Mouse (Mus musculus): ENCODE data around the gene Krt14. TPM values are rescaled to one million over a fixed set of nuclear protein-coding genes. Genes with fewer than 3 reads are reported as not detected.
A peak's percentile ranks its signal among the peaks of the same experiment; 100 is the strongest.

The Krt14 gene
- polyA plus RNA-seq, 1 experiment from 2014 or later: 1.9 TPM

GRCm38 (mm10) chr11:100192992-100193391 is 14.4 kb downstream of the Krt14 start, which contains the start of gene Krt9:
Gene Krt9 (minus strand): TSS chr11:100193246.
- H3K27me3 ChIP-seq (ENCODE audit: insufficient read depth, poor library complexity, severe bottlenecking): no peaks in the 10 kb centered on the region
- H3K36me3 ChIP-seq: no peaks in the 10 kb centered on the region
- H3K4me1 ChIP-seq (replicated peaks): peaks cover 5% of the 10 kb centered on the region; the same call in 1 of the 2 replicates
- no peak within 1 kb of the TSS for H3K27ac ChIP-seq
- WGBS: 58% methylated on average over 9 of the region's 9 CpGs
- H3K9me3 ChIP-seq: no peaks in the 10 kb centered on the region
- DNase-seq (ENCODE audit: low spot score): no peak
- no peak within 1 kb of the TSS for H3K4me3 ChIP-seq

DNA sequence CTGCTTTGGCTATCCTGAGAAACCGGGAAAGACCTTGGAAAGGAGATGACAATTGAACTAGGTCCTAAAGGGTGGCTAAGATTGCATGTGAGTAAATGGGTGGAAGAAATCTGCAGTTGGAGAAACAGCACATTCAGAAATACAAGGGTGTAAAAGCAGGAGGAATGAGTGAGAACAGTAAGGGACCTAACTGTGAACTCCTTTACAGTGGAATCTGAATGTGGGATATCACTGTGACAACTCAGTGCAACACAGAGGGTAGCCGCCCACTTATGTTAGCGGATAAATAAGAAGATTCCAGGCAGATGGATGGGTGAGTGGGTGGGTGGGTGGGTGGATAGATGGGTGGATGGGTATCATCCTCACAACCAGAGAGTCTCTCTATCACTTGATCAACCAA is 15.5 kb downstream of the Krt14 start:
- no peaks in the 10 kb centered on the region for H3K9me3 ChIP-seq
- 97% methylated on average over 3 of the region's 3 CpGs for WGBS

DNA sequence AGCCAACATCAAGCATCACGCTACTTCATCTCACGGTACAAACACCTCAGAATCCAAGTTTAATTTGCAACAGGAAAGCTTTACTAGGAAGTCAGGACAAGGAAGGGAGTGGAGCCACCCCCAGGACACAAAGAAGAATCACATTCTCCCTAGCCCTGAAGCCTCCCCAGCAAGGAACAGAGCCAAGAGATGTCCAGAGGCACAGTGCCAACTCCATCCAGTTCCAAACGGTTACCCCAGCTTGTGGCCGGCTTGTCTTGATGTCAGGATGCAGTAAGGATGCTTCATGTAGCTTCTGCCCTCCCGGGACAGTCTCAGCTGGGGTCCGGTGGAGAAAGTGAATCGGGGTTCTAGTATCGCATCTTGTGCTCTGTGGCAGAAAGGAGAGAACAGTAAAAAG is 20.6 kb downstream of the Krt14 start:
- Histone ChIP-seq H3K4me3 (no peak overlapping the region), H3K27ac (no peak overlapping the region), H3K27me3 (ENCODE audit: insufficient read depth, poor library complexity, severe bottlenecking) (no peaks in the 10 kb centered on the region), H3K4me1 (replicated peaks) (no peaks in the 10 kb centered on the region), H3K36me3 (no peaks in the 10 kb centered on the region), H3K9me3 (no peaks in the 10 kb centered on the region)
- no peak for DNase-seq (ENCODE audit: low spot score)
- 86% methylated on average over 8 of the region's 8 CpGs for WGBS

More for the DNA sequence above, 15.5 kb downstream of the Krt14 start:
- no peaks in the 10 kb centered on the region for H3K27me3 ChIP-seq (ENCODE audit: insufficient read depth, poor library complexity, severe bottlenecking)
- H3K4me1 ChIP-seq (replicated peaks): peaks cover 5% of the 10 kb centered on the region; the same call in 1 of the 2 replicates
- DNase-seq (ENCODE audit: low spot score): no peak
- no peaks in the 10 kb centered on the region for H3K36me3 ChIP-seq
- no peak overlapping the region for H3K4me3 ChIP-seq
- H3K27ac ChIP-seq: no peak overlapping the region

GRCm38 (mm10) chr11:100181725-100182124 is 25.6 kb downstream of the Krt14 start:
- DNase-seq (ENCODE audit: low spot score): no peak
- Histone ChIP-seq H3K9me3 (no peaks in the 10 kb centered on the region), H3K36me3 (no peaks in the 10 kb centered on the region), H3K4me1 (replicated peaks) (no peaks in the 10 kb centered on the region), H3K4me3 (no peak overlapping the region), H3K27me3 (ENCODE audit: insufficient read depth, poor library complexity, severe bottlenecking) (no peaks in the 10 kb centered on the region), H3K27ac (no peak overlapping the region)
- WGBS: 86% methylated on average over 7 of the region's 7 CpGs

DNA sequence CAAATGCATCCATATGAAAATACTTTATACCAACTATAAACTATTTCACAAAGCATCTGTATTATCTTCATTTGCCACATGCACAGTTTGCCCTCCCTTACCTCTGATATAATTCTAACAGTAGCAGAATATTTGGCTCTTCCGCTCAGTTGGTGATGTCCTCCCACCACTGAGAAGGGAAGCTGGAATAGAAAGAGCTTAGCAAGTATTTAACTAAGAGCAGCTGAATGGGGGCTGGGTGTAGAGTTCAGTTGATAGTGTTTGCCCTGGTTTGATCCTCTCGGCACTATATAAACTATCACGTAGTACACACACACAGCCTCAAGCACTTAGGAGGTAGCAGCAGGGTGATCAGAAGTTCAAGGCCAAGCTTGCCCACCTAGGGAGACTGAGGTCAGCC is 28.1 kb downstream of the Krt14 start:
- H3K36me3 ChIP-seq: no peaks in the 10 kb centered on the region
- H3K4me3 ChIP-seq: no peak overlapping the region
- WGBS: 78% methylated on average over 3 of the region's 3 CpGs
- no peaks in the 10 kb centered on the region for H3K9me3 ChIP-seq
- no peak for DNase-seq (ENCODE audit: low spot score)
- no peaks in the 10 kb centered on the region for H3K4me1 ChIP-seq (replicated peaks)
- H3K27me3 ChIP-seq (ENCODE audit: insufficient read depth, poor library complexity, severe bottlenecking): no peaks in the 10 kb centered on the region
- H3K27ac ChIP-seq: no peak overlapping the region

DNA sequence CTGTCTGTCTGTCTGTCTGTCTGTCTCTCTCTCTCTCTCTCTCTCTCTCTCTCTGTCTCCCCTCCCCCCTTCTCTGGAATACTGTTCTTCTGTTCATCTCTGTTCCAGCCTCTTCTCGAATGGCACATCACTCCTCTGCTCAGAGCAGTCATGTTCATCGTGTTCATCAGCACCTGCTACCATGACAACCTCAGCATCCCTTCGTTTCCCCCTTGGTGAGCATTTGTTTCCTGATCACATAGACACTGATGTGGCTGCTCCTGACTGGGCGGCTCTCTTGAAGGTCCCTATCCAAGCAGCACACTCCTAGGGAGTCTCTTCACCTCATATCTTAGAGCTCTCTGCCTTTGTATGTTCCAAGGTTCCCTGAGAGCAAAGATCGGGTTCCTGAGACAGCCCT is 29.0 kb downstream of the Krt14 start:
- Histone ChIP-seq H3K4me3 (no peak overlapping the region), H3K4me1 (replicated peaks) (no peaks in the 10 kb centered on the region), H3K36me3 (no peaks in the 10 kb centered on the region), H3K27ac (no peak overlapping the region), H3K9me3 (no peaks in the 10 kb centered on the region), H3K27me3 (ENCODE audit: insufficient read depth, poor library complexity, severe bottlenecking) (no peaks in the 10 kb centered on the region)
- no peak for DNase-seq (ENCODE audit: low spot score)
- WGBS: 82% methylated on average over 5 of the region's 5 CpGs

GRCm38 (mm10) chr11:100176791-100177190 is 30.6 kb downstream of the Krt14 start:
- no peaks in the 10 kb centered on the region for H3K27me3 ChIP-seq (ENCODE audit: insufficient read depth, poor library complexity, severe bottlenecking)
- no peak for DNase-seq (ENCODE audit: low spot score)
- no peak overlapping the region for H3K27ac ChIP-seq
- H3K36me3 ChIP-seq: no peaks in the 10 kb centered on the region
- WGBS: 81% methylated on average over 9 of the region's 9 CpGs
- H3K4me3 ChIP-seq: no peak overlapping the region
- no peaks in the 10 kb centered on the region for H3K4me1 ChIP-seq (replicated peaks)
- H3K9me3 ChIP-seq: no peaks in the 10 kb centered on the region

GRCm38 (mm10) chr11:100168765-100169762 is 38.3 kb downstream of the Krt14 start:
- Histone ChIP-seq H3K4me1 (replicated peaks) (0 out of 2 replicates have a peak, but pooled peaks cover 8% of the 10 kb centered on the region), H3K36me3 (no peaks in the 10 kb centered on the region), H3K9me3 (no peaks in the 10 kb centered on the region), H3K4me3 (no peak overlapping the region), H3K27me3 (ENCODE audit: insufficient read depth, poor library complexity, severe bottlenecking) (no peaks in the 10 kb centered on the region), H3K27ac (peak overlapping the region; percentile 81)
- peak; percentile 89 for DNase-seq (ENCODE audit: low spot score)
- 33% methylated on average over 14 of the region's 14 CpGs for WGBS

- 0 out of 2 replicates have a peak, but pooled peaks cover 8% of the 10 kb centered on the region for H3K4me1 ChIP-seq (replicated peaks)
- DNase-seq (ENCODE audit: low spot score): no peak
- H3K9me3 ChIP-seq: no peaks in the 10 kb centered on the region
- peak overlapping the region; percentile 81 for H3K27ac ChIP-seq
- 86% methylated on average over 8 of the region's 8 CpGs for WGBS
- no peaks in the 10 kb centered on the region for H3K36me3 ChIP-seq
- no peaks in the 10 kb centered on the region for H3K27me3 ChIP-seq (ENCODE audit: insufficient read depth, poor library complexity, severe bottlenecking)
- H3K4me3 ChIP-seq: no peak overlapping the region
Observed at GRCm38 (mm10) chr11:100168071-100168470, 39.3 kb downstream of the Krt14 start.

DNA sequence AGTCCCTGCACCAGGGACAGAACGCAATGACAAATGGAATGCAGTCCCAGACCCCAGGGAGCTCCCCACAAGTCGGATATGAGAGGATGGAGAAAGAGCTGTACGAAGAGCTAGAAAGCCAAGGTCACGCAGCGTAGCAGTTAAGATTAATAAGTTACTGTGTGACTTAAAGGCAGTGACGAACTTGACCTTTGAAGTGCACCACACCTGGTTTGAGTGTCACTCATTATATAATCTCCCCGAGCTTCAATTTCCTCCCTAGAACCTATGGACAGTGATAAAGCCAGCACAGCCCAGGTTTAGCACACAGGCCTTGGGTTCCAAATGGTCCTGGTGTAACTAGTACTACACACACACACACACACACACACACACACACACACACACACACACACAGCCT is 43.0 kb downstream of the Krt14 start:
- Histone ChIP-seq H3K4me3 (no peak overlapping the region), H3K4me1 (replicated peaks) (0 out of 2 replicates have a peak, but pooled peaks cover 8% of the 10 kb centered on the region), H3K9me3 (no peaks in the 10 kb centered on the region), H3K36me3 (no peaks in the 10 kb centered on the region), H3K27me3 (ENCODE audit: insufficient read depth, poor library complexity, severe bottlenecking) (no peaks in the 10 kb centered on the region), H3K27ac (no peak overlapping the region)
- DNase-seq (ENCODE audit: low spot score): no peak
- 60% methylated on average over 7 of the region's 7 CpGs for WGBS

GRCm38 (mm10) chr11:100157908-100158477 is 49.4 kb downstream of the Krt14 start:
- Histone ChIP-seq H3K27ac (no peak overlapping the region), H3K4me1 (replicated peaks) (no peaks in the 10 kb centered on the region), H3K9me3 (no peaks in the 10 kb centered on the region), H3K27me3 (ENCODE audit: insufficient read depth, poor library complexity, severe bottlenecking) (no peaks in the 10 kb centered on the region), H3K4me3 (no peak overlapping the region), H3K36me3 (no peaks in the 10 kb centered on the region)
- no peak for DNase-seq (ENCODE audit: low spot score)
- 66% methylated on average over 6 of the region's 6 CpGs for WGBS

GRCm38 (mm10) chr11:100157331-100157730 is 50.0 kb downstream of the Krt14 start:
- no peaks in the 10 kb centered on the region for H3K36me3 ChIP-seq
- no peaks in the 10 kb centered on the region for H3K9me3 ChIP-seq
- H3K27ac ChIP-seq: no peak overlapping the region
- 85% methylated on average over 3 of the region's 3 CpGs for WGBS
- H3K4me3 ChIP-seq: no peak overlapping the region
- no peaks in the 10 kb centered on the region for H3K4me1 ChIP-seq (replicated peaks)
- H3K27me3 ChIP-seq (ENCODE audit: insufficient read depth, poor library complexity, severe bottlenecking): no peaks in the 10 kb centered on the region
- no peak for DNase-seq (ENCODE audit: low spot score)

Data from hindbrain, embryonic 10.5 days (tissue).